Mouse (Mus musculus) MEL (cell line): Measurements from ENCODE around the gene Tprg. TPM values are rescaled to one million over a fixed set of nuclear protein-coding genes. Genes with fewer than 3 reads are reported as not detected.

Experiments
- DNase-seq: peaks from one replicate; pipeline ENCODE4 v3.0.0; 2011; ENCODE audit warnings: low read depth, low spot score
- H3K27ac ChIP-seq: 2 replicates; pipeline ENCODE4 v1.5.1; 2012; ENCODE audit warnings: low read depth, mild to moderate bottlenecking, control low read depth, low read length, moderate library complexity; ENCODE audit not compliant: control insufficient read depth
- H3K27me3 ChIP-seq, 2 experiments: fragments of 150-350 bp in 1 of 2; sonication (generic) in 1 of 2; 2 replicates each; pipeline ENCODE4 v1.6.1; 2012; ENCODE audit warnings: low read length in 2 of 2, mild to moderate bottlenecking in 2 of 2, improper control_type of control experiment in 1 of 2, moderate library complexity in 1 of 2; ENCODE audit not compliant: insufficient read depth in 2 of 2, control insufficient read depth in 1 of 2
- H3K36me3 ChIP-seq, 2 experiments: 2 replicates each; pipeline ENCODE4 v1.6.1; 2012 to 2014; ENCODE audit warnings: low read length in 2 of 2, improper control_type of control experiment in 1 of 2, inconsistent platforms in 1 of 2, mild to moderate bottlenecking in 1 of 2; ENCODE audit not compliant: insufficient read depth in 2 of 2, control insufficient read depth in 1 of 2
- H3K4me1 ChIP-seq, 2 experiments: fragments of 150-350 bp in 1 of 2; sonication (generic) in 1 of 2; 2 replicates each; pipeline ENCODE4 v1.6.1; 2012; ENCODE audit warnings: low read length in 2 of 2, improper control_type of control experiment in 1 of 2, mild to moderate bottlenecking in 1 of 2; ENCODE audit not compliant: insufficient read depth in 2 of 2, control insufficient read depth in 1 of 2
- H3K4me3 ChIP-seq, 2 experiments: fragments of 150-350 bp in 1 of 2; sonication (generic) in 1 of 2; 2 replicates each; pipeline ENCODE4 v1.5.1; 2012; ENCODE audit warnings: low read depth in 2 of 2, low read length in 2 of 2, mild to moderate bottlenecking in 2 of 2, moderate library complexity in 2 of 2, control low read depth in 1 of 2, improper control_type of control experiment in 1 of 2; ENCODE audit not compliant: control insufficient read depth in 1 of 2, insufficient read depth in 1 of 2
- H3K79me2 ChIP-seq: 2 replicates; pipeline ENCODE4 v1.6.1; 2012; ENCODE audit warnings: mild to moderate bottlenecking, low read length, moderate library complexity; ENCODE audit not compliant: control insufficient read depth, poor library complexity, insufficient read depth
- H3K9ac ChIP-seq: 2 replicates; pipeline ENCODE4 v1.6.1; 2012; ENCODE audit warnings: low read depth, mild to moderate bottlenecking, control low read depth, low read length, moderate library complexity; ENCODE audit not compliant: control insufficient read depth, poor library complexity, severe bottlenecking
- H3K9me3 ChIP-seq: fragments of 150-350 bp; sonication (generic); replicated peaks from 2 replicates; pipeline ENCODE4 v1.6.1; 2012; ENCODE audit warnings: mild to moderate bottlenecking, low read length, improper control_type of control experiment, moderate library complexity; ENCODE audit not compliant: insufficient read depth
- BHLHE40 ChIP-seq: IDR thresholded peaks from 2 replicates; pipeline ENCODE4 v1.6.1; 2012; ENCODE audit warnings: low read depth, mild to moderate bottlenecking, inconsistent platforms, low read length, improper control_type of control experiment, borderline replicate concordance
- CTCF ChIP-seq, 3 experiments: IDR thresholded peaks in 2 of 3; conservative IDR thresholded peaks in 1 of 3; 2 replicates each; pipeline ENCODE4 v1.5.1; 2011 to 2012; ENCODE audit warnings: low read length in 3 of 3, low read depth in 2 of 3, mild to moderate bottlenecking in 2 of 3, improper control_type of control experiment in 1 of 3, inconsistent platforms in 1 of 3, mixed read lengths in 1 of 3, moderate library complexity in 1 of 3; ENCODE audit not compliant: control insufficient read depth in 1 of 3, insufficient read depth in 1 of 3, poor library complexity in 1 of 3, severe bottlenecking in 1 of 3
- E2F4 ChIP-seq: IDR thresholded peaks from 2 replicates; pipeline ENCODE4 v1.6.1; 2011; ENCODE audit warnings: low read depth, low read length, improper control_type of control experiment, borderline replicate concordance
- ELF1 ChIP-seq: IDR thresholded peaks from 2 replicates; pipeline ENCODE4 v1.6.1; 2014; ENCODE audit warnings: low read depth, mild to moderate bottlenecking, inconsistent platforms, low read length, improper control_type of control experiment, moderate library complexity
- EP300 ChIP-seq, 2 experiments: IDR thresholded peaks; 2 replicates each; pipeline ENCODE4 v1.6.1; 2011; ENCODE audit warnings: improper control_type of control experiment in 2 of 2, low read length in 2 of 2, low read depth in 1 of 2, mild to moderate bottlenecking in 1 of 2
- KAT2A ChIP-seq: conservative IDR thresholded peaks from 2 replicates; pipeline ENCODE4 v1.6.1; 2012; ENCODE audit warnings: low read depth, low read length, improper control_type of control experiment, inconsistent platforms
- MAFK ChIP-seq: IDR thresholded peaks from 2 replicates; pipeline ENCODE4 v1.6.1; 2011; ENCODE audit warnings: low read depth, mild to moderate bottlenecking, low read length, improper control_type of control experiment, borderline replicate concordance
- MAX ChIP-seq: IDR thresholded peaks from 2 replicates; pipeline ENCODE4 v1.6.1; 2011; ENCODE audit warnings: low read length, improper control_type of control experiment
- MAZ ChIP-seq: IDR thresholded peaks from 2 replicates; pipeline ENCODE4 v1.6.1; 2012; ENCODE audit warnings: low read depth, mild to moderate bottlenecking, inconsistent platforms, low read length, improper control_type of control experiment
- MXI1 ChIP-seq: IDR thresholded peaks from 2 replicates; pipeline ENCODE4 v1.6.1; 2011; ENCODE audit warnings: mild to moderate bottlenecking, low read depth, low read length, improper control_type of control experiment
- MYB ChIP-seq: IDR thresholded peaks from 2 replicates; pipeline ENCODE4 v1.6.1; 2011; ENCODE audit warnings: mild to moderate bottlenecking, low read depth, low read length, improper control_type of control experiment
- MYC ChIP-seq: IDR thresholded peaks from 2 replicates; pipeline ENCODE4 v1.6.1; 2011; ENCODE audit warnings: low read depth, mild to moderate bottlenecking, low read length, improper control_type of control experiment, moderate library complexity
- NRF1 ChIP-seq: IDR thresholded peaks from 2 replicates; pipeline ENCODE4 v1.6.1; 2014; ENCODE audit warnings: low read depth, mild to moderate bottlenecking, inconsistent platforms, low read length, improper control_type of control experiment, moderate library complexity; ENCODE audit not compliant: poor library complexity, insufficient read depth, severe bottlenecking
- POLR2A ChIP-seq, 2 experiments: IDR thresholded peaks; 2 replicates each; pipeline ENCODE4 v1.6.1; 2011 to 2012; ENCODE audit warnings: low read length in 2 of 2, mild to moderate bottlenecking in 2 of 2, control low read depth in 1 of 2, improper control_type of control experiment in 1 of 2, low read depth in 1 of 2, moderate library complexity in 1 of 2; ENCODE audit not compliant: control insufficient read depth in 1 of 2, insufficient read depth in 1 of 2, poor library complexity in 1 of 2
- POLR2AphosphoS2 ChIP-seq: IDR thresholded peaks from 2 replicates; pipeline ENCODE4 v1.6.1; 2011; ENCODE audit warnings: low read length, improper control_type of control experiment
- POLR2AphosphoS5 ChIP-seq: IDR thresholded peaks from 2 replicates; pipeline ENCODE4 v1.6.1; 2012; ENCODE audit warnings: low read depth, borderline replicate concordance, mild to moderate bottlenecking, inconsistent platforms, low read length, moderate library complexity, mixed read lengths
- RAD21 ChIP-seq: IDR thresholded peaks from 2 replicates; pipeline ENCODE4 v1.6.1; 2011; ENCODE audit warnings: mild to moderate bottlenecking, low read depth, low read length, improper control_type of control experiment
- RCOR1 ChIP-seq: IDR thresholded peaks from 2 replicates; pipeline ENCODE4 v1.6.1; 2012; ENCODE audit warnings: low read depth, mild to moderate bottlenecking, inconsistent platforms, low read length, improper control_type of control experiment
- SIN3A ChIP-seq: IDR thresholded peaks from 2 replicates; pipeline ENCODE4 v1.6.1; 2012; ENCODE audit warnings: low read length, improper control_type of control experiment, inconsistent platforms
- TAL1 ChIP-seq: IDR thresholded peaks from 2 replicates; pipeline ENCODE4 v1.6.1; 2012; ENCODE audit warnings: mild to moderate bottlenecking, inconsistent platforms, low read length, moderate library complexity, mixed read lengths
- TBP ChIP-seq: IDR thresholded peaks from 2 replicates; pipeline ENCODE4 v1.8.0; 2011; ENCODE audit warnings: low read depth, low read length, improper control_type of control experiment
- USF1 ChIP-seq: IDR thresholded peaks from 2 replicates; pipeline ENCODE4 v1.6.1; 2014; ENCODE audit warnings: low read depth, mild to moderate bottlenecking, inconsistent platforms, low read length, improper control_type of control experiment, moderate library complexity
- USF2 ChIP-seq, 2 experiments: IDR thresholded peaks; 2 replicates each; pipeline ENCODE4 v1.6.1; 2011 to 2012; ENCODE audit warnings: improper control_type of control experiment in 2 of 2, low read length in 2 of 2, borderline replicate concordance in 1 of 2, inconsistent platforms in 1 of 2, low read depth in 1 of 2, mild to moderate bottlenecking in 1 of 2; ENCODE audit not compliant: insufficient read depth in 1 of 2
- ZMIZ1 ChIP-seq: IDR thresholded peaks from 2 replicates; pipeline ENCODE4 v1.6.1; 2012; ENCODE audit warnings: low read depth, mild to moderate bottlenecking, inconsistent platforms, low read length, improper control_type of control experiment, moderate library complexity
- ZNF384 ChIP-seq: IDR thresholded peaks from 2 replicates; pipeline ENCODE4 v1.6.1; 2012; ENCODE audit warnings: low read depth, mild to moderate bottlenecking, inconsistent platforms, low read length, improper control_type of control experiment
- polyA plus RNA-seq, 2 experiments: library from polyadenylated mRNA; stranded (reverse) in 1 of 2; unstranded in 1 of 2; fragments of >175 nt in 1 of 2; fragments of >200 nt in 1 of 2; gene quantifications; 2 replicates each; pipeline versions ENCODE4 v1.2.1 to v1.2.4; 2012; ENCODE audit warnings: low replicate concordance in 2 of 2, low read depth in 1 of 2; ENCODE audit not compliant: insufficient read length in 2 of 2, insufficient read depth in 1 of 2, missing spikeins in 1 of 2
- total RNA-seq: library from RNA; depleted of rRNA; stranded (reverse); fragments of 300-350 nt; gene quantifications from 2 replicates; pipeline ENCODE4 v1.2.3, GENCODE M21; 2012

The Tprg gene
- total and polyA plus RNA-seq, 3 experiments: not detected

DNA sequence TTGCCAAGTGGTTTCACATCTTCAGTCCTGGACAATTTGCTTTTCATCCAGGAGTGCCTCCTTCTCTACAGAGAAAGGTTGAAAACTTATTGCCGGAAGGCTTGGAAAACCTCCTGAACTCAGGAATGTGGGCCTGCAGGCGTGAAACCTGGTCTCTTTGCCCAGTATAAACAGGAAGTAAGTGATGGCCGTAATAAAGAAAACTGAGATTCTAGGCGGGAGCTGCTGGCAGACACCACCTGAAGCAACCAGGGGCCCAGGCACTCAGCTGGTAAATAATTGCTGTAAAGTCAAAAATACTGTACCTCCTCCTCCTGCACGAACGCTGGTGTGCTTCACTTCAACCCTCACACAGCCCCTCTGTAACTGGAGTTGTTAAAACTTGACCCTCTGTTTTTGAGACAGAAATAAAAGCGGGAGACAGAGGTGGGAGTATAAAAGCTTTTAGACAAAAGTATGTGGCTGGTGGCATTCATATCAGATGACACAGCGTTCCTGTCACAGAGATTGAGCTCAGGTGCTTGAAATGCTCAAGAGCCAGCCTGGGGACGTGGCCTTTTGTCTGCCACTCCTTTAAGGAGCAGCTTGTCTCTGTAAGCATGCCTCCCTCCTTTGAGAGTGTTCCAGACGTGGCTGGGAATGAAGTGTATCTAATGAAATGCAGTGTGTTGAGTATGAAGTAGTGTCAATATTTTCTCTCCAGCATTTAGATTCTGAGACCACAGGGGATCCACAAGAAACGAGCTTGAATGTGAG is 131.4 kb downstream of the Tprg start:
- no peak for TF ChIP-seq NRF1
- no peak for TF ChIP-seq SIN3A
- TF ChIP-seq BHLHE40: no peak
- TF ChIP-seq ELF1: no peak
- no peak for TF ChIP-seq RAD21
- TF ChIP-seq EP300 (IDR thresholded peaks at IDR 0.05; ENCODE audit: low read depth in 1 of 2, low read length in 2 of 2): no peak
- no peak for TF ChIP-seq USF2 (IDR thresholded peaks at IDR 0.05; ENCODE audit: borderline replicate concordance in 1 of 2, insufficient read depth in 1 of 2, low read depth in 1 of 2, low read length in 2 of 2)
- TF ChIP-seq POLR2AphosphoS5: no peak
- H3K27me3 ChIP-seq: no peaks in the 10 kb centered on the region
- no peak for DNase-seq
- H3K4me1 ChIP-seq: no peaks in the 10 kb centered on the region
- no peak overlapping the region for H3K27ac ChIP-seq
- H3K36me3 ChIP-seq: no peaks in the 10 kb centered on the region
- H3K9ac ChIP-seq: no peak overlapping the region
- H3K79me2 ChIP-seq: no peaks in the 10 kb centered on the region
- H3K9me3 ChIP-seq: no peaks in the 10 kb centered on the region
- no peak overlapping the region for H3K4me3 ChIP-seq

GRCm38 (mm10) chr16:25422997-25423396 is 136.4 kb downstream of the Tprg start:
- Histone ChIP-seq H3K27ac (no peak overlapping the region), H3K36me3 (no peaks in the 10 kb centered on the region)

More at GRCm38 (mm10) chr16:25422997-25423396, 136.4 kb downstream of the Tprg start:
- TF ChIP-seq RCOR1 (no peak), E2F4 (no peak), TAL1 (no peak), TBP (no peak), KAT2A (no peak), ZMIZ1 (no peak), MAX (no peak), ELF1 (no peak), MAFK (no peak), POLR2AphosphoS5 (no peak), POLR2A (IDR thresholded peaks at IDR 0.05; ENCODE audit: control insufficient read depth in 1 of 2, insufficient read depth in 1 of 2, low read depth in 1 of 2, low read length in 2 of 2, poor library complexity in 1 of 2) (no peak), NRF1 (no peak), MAZ (no peak), MYB (no peak), MXI1 (no peak), CTCF (IDR thresholded peaks at IDR 0.05 in 2 of 3, conservative IDR thresholded peaks at IDR 0.05 in 1 of 3; ENCODE audit: control insufficient read depth in 1 of 3, insufficient read depth in 1 of 3, low read depth in 2 of 3, low read length in 3 of 3, poor library complexity in 1 of 3, severe bottlenecking in 1 of 3) (no peak), MYC (no peak), POLR2AphosphoS2 (no peak), ZNF384 (no peak), USF1 (no peak)
- H3K9ac ChIP-seq: no peak overlapping the region
- H3K9me3 ChIP-seq: no peaks in the 10 kb centered on the region; the same call in 1 of the 2 replicates
- H3K4me1 ChIP-seq: no peaks in the 10 kb centered on the region
- H3K79me2 ChIP-seq: no peaks in the 10 kb centered on the region
- no peaks in the 10 kb centered on the region for H3K27me3 ChIP-seq
- no peak overlapping the region for H3K4me3 ChIP-seq
- no peak for DNase-seq
